Mouse (Mus musculus) heart, embryonic 10.5 days (tissue): Measurements from ENCODE around the gene Sdf4. TPM values are rescaled to one million over a fixed set of nuclear protein-coding genes. Genes with fewer than 3 reads are reported as not detected.
A peak's percentile ranks its signal among the peaks of the same experiment; 100 is the strongest.

Source experiments
- DNase-seq: peaks from one replicate; pipeline ENCODE4 v3.0.0-alpha.2; 2017; ENCODE audit warnings: low spot score
- H3K27ac ChIP-seq: fragments of 300-500 bp; sonication (generic); 2 replicates; pipeline ENCODE4 v1.5.1; 2016; ENCODE audit warnings: mild to moderate bottlenecking
- H3K27me3 ChIP-seq: fragments of 300-500 bp; sonication (generic); 2 replicates; pipeline ENCODE4 v1.6.1; 2016; ENCODE audit warnings: mild to moderate bottlenecking; ENCODE audit not compliant: poor library complexity, insufficient read depth, severe bottlenecking
- H3K36me3 ChIP-seq: fragments of 300-500 bp; sonication (generic); 2 replicates; pipeline ENCODE4 v1.6.1; 2016; ENCODE audit warnings: mild to moderate bottlenecking, moderate library complexity
- H3K4me1 ChIP-seq: fragments of 300-500 bp; sonication (generic); 2 replicates; pipeline ENCODE4 v1.6.1; 2016; ENCODE audit warnings: mild to moderate bottlenecking
- H3K4me3 ChIP-seq: fragments of 300-500 bp; sonication (generic); 2 replicates; pipeline ENCODE4 v1.5.1; 2016; ENCODE audit warnings: mild to moderate bottlenecking, moderate library complexity
- H3K9me3 ChIP-seq: fragments of 300-500 bp; sonication (generic); 2 replicates; pipeline ENCODE4 v1.6.1; 2016; ENCODE audit warnings: mild to moderate bottlenecking, moderate library complexity
- WGBS: fragments of 180-500 bp; shearing (Covaris S2); methylation state at CpG from one replicate; pipeline ENCODE4 v1.1.7; 2016; 5-methylcytosine and 5-hydroxymethylcytosine counted together
- polyA plus RNA-seq: library from polyadenylated mRNA; unstranded; fragments of >200 nt; fragmentation: Nextera tagmentation; extraction: Ambion mirVana; gene quantifications from 2 replicates; pipeline ENCODE4 v1.2.1, GENCODE M21; 2016

Gene Sdf4
- polyA plus RNA-seq, 1 experiment from 2014 or later: 139 TPM

- H3K9me3 ChIP-seq: peaks cover 6% of the 10 kb centered on the region; the same call in 1 of the 2 replicates
- H3K27ac ChIP-seq: no peak overlapping the region
- WGBS: 77% methylated on average over 6 of the region's 6 CpGs
- no peaks in the 10 kb centered on the region for H3K27me3 ChIP-seq
- H3K36me3 ChIP-seq: no peaks in the 10 kb centered on the region
- no peak overlapping the region for H3K4me3 ChIP-seq
- no peak for DNase-seq
- 0 out of 2 replicates have a peak, but pooled peaks cover 5% of the 10 kb centered on the region for H3K4me1 ChIP-seq
These were observed 20.0 kb upstream of the Sdf4 start for GRCm38 (mm10) chr4:155972651-155973050.

- DNase-seq: no peak
- 70% methylated on average over 2 of the region's 2 CpGs for WGBS
- no peak overlapping the region for H3K27ac ChIP-seq
- peaks cover 6% of the 10 kb centered on the region; the same call in 1 of the 2 replicates for H3K9me3 ChIP-seq
- 0 out of 2 replicates have a peak, but pooled peaks cover 5% of the 10 kb centered on the region for H3K4me1 ChIP-seq
- no peaks in the 10 kb centered on the region for H3K27me3 ChIP-seq
- H3K36me3 ChIP-seq: no peaks in the 10 kb centered on the region
- H3K4me3 ChIP-seq: no peak overlapping the region
These were observed 19.4 kb upstream of the Sdf4 start for GRCm38 (mm10) chr4:155973239-155973638.

- WGBS: 72% methylated on average over 12 of the region's 12 CpGs
- Histone ChIP-seq H3K9me3 (peaks cover 6% of the 10 kb centered on the region; the same call in 1 of the 2 replicates), H3K4me3 (no peak overlapping the region), H3K27ac (no peak overlapping the region), H3K36me3 (no peaks in the 10 kb centered on the region), H3K27me3 (no peaks in the 10 kb centered on the region; the same call in 1 of the 2 replicates), H3K4me1 (no peaks in the 10 kb centered on the region)
- no peak for DNase-seq
These were observed 11.1 kb upstream of the Sdf4 start for GRCm38 (mm10) chr4:155981436-155982082.

GRCm38 (mm10) chr4:155983788-155984187 is 8.9 kb upstream of the Sdf4 start:
- Histone ChIP-seq H3K36me3 (no peaks in the 10 kb centered on the region), H3K27me3 (no peaks in the 10 kb centered on the region; the same call in 1 of the 2 replicates), H3K4me1 (peaks cover 4% of the 10 kb centered on the region; the same call in 1 of the 2 replicates), H3K4me3 (no peak overlapping the region), H3K9me3 (no peaks in the 10 kb centered on the region), H3K27ac (no peak overlapping the region)
- WGBS: 27% methylated on average over 2 of the region's 2 CpGs
- no peak for DNase-seq

- Histone ChIP-seq H3K27ac (peak overlapping the region; percentile 98), H3K4me1 (peaks cover 27% of the 10 kb centered on the region), H3K36me3 (peaks cover 14% of the 10 kb centered on the region), H3K4me3 (peak overlapping the region; percentile 88), H3K27me3 (no peaks in the 10 kb centered on the region), H3K9me3 (no peaks in the 10 kb centered on the region)
- 88% methylated on average over 22 of the region's 22 CpGs for WGBS
- peak; percentile 78 for DNase-seq
These were observed 1.3 kb upstream of the Sdf4 start for GRCm38 (mm10) chr4:155991211-155991907.

- Histone ChIP-seq H3K4me3 (peak overlapping the region; percentile 88), H3K4me1 (peaks cover 27% of the 10 kb centered on the region), H3K27ac (peak overlapping the region; percentile 98), H3K27me3 (no peaks in the 10 kb centered on the region), H3K36me3 (peaks cover 19% of the 10 kb centered on the region), H3K9me3 (no peaks in the 10 kb centered on the region)
- whole genome bisulfite sequencing: 25% methylated on average over 37 of the region's 37 CpGs
- no peak for DNase-seq
These were observed 803 bp upstream of the Sdf4 start for GRCm38 (mm10) chr4:155991908-155992230.

- under 1% methylated on average over 70 of the region's 70 CpGs for WGBS
- Histone ChIP-seq H3K27me3 (no peaks in the 10 kb centered on the region), H3K27ac (peak overlapping the region; percentile 98), H3K4me1 (peaks cover 25% of the 10 kb centered on the region), H3K36me3 (peaks cover 30% of the 10 kb centered on the region), H3K9me3 (no peaks in the 10 kb centered on the region), H3K4me3 (peak overlapping the region; percentile 88)
- peak; percentile 97 for DNase-seq
These were observed 355 bp downstream of the Sdf4 start for GRCm38 (mm10) chr4:155992906-155993547.

GRCm38 (mm10) chr4:155993606-155994005 is 934 bp downstream of the Sdf4 start:
- Histone ChIP-seq H3K4me1 (peaks cover 23% of the 10 kb centered on the region), H3K27ac (peak overlapping the region; percentile 98), H3K27me3 (no peaks in the 10 kb centered on the region), H3K36me3 (peaks cover 36% of the 10 kb centered on the region), H3K9me3 (no peaks in the 10 kb centered on the region), H3K4me3 (peak overlapping the region; percentile 88)
- 5% methylated on average over 15 of the region's 15 CpGs for WGBS
- no peak for DNase-seq

- peaks cover 94% of the 10 kb centered on the region for H3K36me3 ChIP-seq
- WGBS: 91% methylated on average over 3 of the region's 3 CpGs
- DNase-seq: no peak
- no peaks in the 10 kb centered on the region for H3K4me1 ChIP-seq
- no peaks in the 10 kb centered on the region for H3K27me3 ChIP-seq
- no peaks in the 10 kb centered on the region for H3K9me3 ChIP-seq
- no peak overlapping the region for H3K27ac ChIP-seq
- H3K4me3 ChIP-seq: no peak overlapping the region
These were observed 11.4 kb downstream of the Sdf4 start for GRCm38 (mm10) chr4:156004109-156004508.

- Histone ChIP-seq H3K9me3 (no peaks in the 10 kb centered on the region), H3K36me3 (peaks cover 95% of the 10 kb centered on the region), H3K27ac (no peak overlapping the region), H3K4me1 (no peaks in the 10 kb centered on the region), H3K4me3 (no peak overlapping the region), H3K27me3 (no peaks in the 10 kb centered on the region)
- WGBS: 85% methylated on average over 4 of the region's 4 CpGs
- no peak for DNase-seq
These were observed 15.7 kb downstream of the Sdf4 start for GRCm38 (mm10) chr4:156008369-156008768.

GRCm38 (mm10) chr4:156013637-156014036 is 21.0 kb downstream of the Sdf4 start, which contains the start of gene Tnfrsf4:
Tnfrsf4 (plus strand) TSS chr4:156013843.
- H3K27me3 ChIP-seq: no peaks in the 10 kb centered on the region
- WGBS: 80% methylated on average over 8 of the region's 8 CpGs
- H3K9me3 ChIP-seq: no peaks in the 10 kb centered on the region
- no peak for DNase-seq
- peaks cover 17% of the 10 kb centered on the region; the same call in 1 of the 2 replicates for H3K4me1 ChIP-seq
- H3K36me3 ChIP-seq: peaks cover 58% of the 10 kb centered on the region
- H3K4me3 ChIP-seq: no peak within 1 kb of the TSS
- H3K27ac ChIP-seq: no peak within 1 kb of the TSS

- DNase-seq: no peak
- Histone ChIP-seq H3K27me3 (no peaks in the 10 kb centered on the region), H3K9me3 (no peaks in the 10 kb centered on the region), H3K4me1 (peaks cover 17% of the 10 kb centered on the region; the same call in 1 of the 2 replicates), H3K36me3 (peaks cover 53% of the 10 kb centered on the region), H3K4me3 (no peak overlapping the region), H3K27ac (no peak overlapping the region)
- 84% methylated on average over 2 of the region's 2 CpGs for WGBS
These were observed 21.8 kb downstream of the Sdf4 start for GRCm38 (mm10) chr4:156014436-156014835.

GRCm38 (mm10) chr4:156019771-156020170 is 27.1 kb downstream of the Sdf4 start:
- WGBS: 88% methylated on average over 12 of the region's 12 CpGs

More at GRCm38 (mm10) chr4:156019771-156020170, 27.1 kb downstream of the Sdf4 start:
- DNase-seq: no peak
- H3K36me3 ChIP-seq: peaks cover 24% of the 10 kb centered on the region
- no peaks in the 10 kb centered on the region for H3K9me3 ChIP-seq
- no peak overlapping the region for H3K4me3 ChIP-seq
- no peak overlapping the region for H3K27ac ChIP-seq
- H3K4me1 ChIP-seq: peaks cover 21% of the 10 kb centered on the region; the same call in 1 of the 2 replicates
- H3K27me3 ChIP-seq: no peaks in the 10 kb centered on the region
